Mouse (Mus musculus): ENCODE measurements around the gene 4930595D18Rik.

- no peak for TF ChIP-seq POLR2A (IDR thresholded peaks at IDR 0.05; ENCODE audit: low read depth, low read length)
- TF ChIP-seq CTCF (IDR thresholded peaks at IDR 0.05; ENCODE audit: extremely low read depth, insufficient read depth, insufficient read length, insufficient replicate concordance), result no peak
These were observed 15.4 kb downstream of the 4930595D18Rik start for GRCm38 (mm10) chr12:111168891-111169290.

Data from spleen, adult 2 months (tissue).